Mouse (Mus musculus) ES-E14 (cell line): Measurements from ENCODE around the gene Slco2a1. TPM values are rescaled to one million over a fixed set of nuclear protein-coding genes. Genes with fewer than 3 reads are reported as not detected.

Experiments
- DNase-seq: peaks from one replicate; pipeline ENCODE4 v3.0.0-alpha.2; 2013; ENCODE audit warnings: low read depth, low spot score
- H3K27ac ChIP-seq: 2 replicates; pipeline ENCODE4 v1.5.1; 2012; ENCODE audit warnings: low read depth, mild to moderate bottlenecking, low read length, moderate library complexity, mixed read lengths; ENCODE audit not compliant: poor library complexity, insufficient read depth, severe bottlenecking
- H3K36me3 ChIP-seq: 2 replicates; pipeline ENCODE4 v1.6.1; 2012; ENCODE audit warnings: mild to moderate bottlenecking, low read length, moderate library complexity, mixed read lengths; ENCODE audit not compliant: control insufficient read depth, poor library complexity, insufficient read depth, severe bottlenecking
- H3K4me1 ChIP-seq, 2 experiments: fragments of 150-350 bp in 1 of 2; sonication (generic) in 1 of 2; 2 replicates each; pipeline ENCODE4 v1.6.1; 2012; ENCODE audit warnings: low read length in 2 of 2, mild to moderate bottlenecking in 1 of 2, mixed read lengths in 1 of 2; ENCODE audit not compliant: control insufficient read depth in 2 of 2, insufficient read depth in 2 of 2, poor library complexity in 1 of 2
- H3K4me3 ChIP-seq, 2 experiments: fragments of 150-350 bp in 1 of 2; sonication (generic) in 1 of 2; 2 replicates each; pipeline ENCODE4 v1.5.1; 2012; ENCODE audit warnings: low read length in 2 of 2, low read depth in 1 of 2, mild to moderate bottlenecking in 1 of 2, mixed read lengths in 1 of 2; ENCODE audit not compliant: insufficient read depth in 1 of 2, poor library complexity in 1 of 2, severe bottlenecking in 1 of 2
- H3K9ac ChIP-seq: 2 replicates; pipeline ENCODE4 v1.6.1; 2012; ENCODE audit warnings: low read depth, mild to moderate bottlenecking, low read length, mixed read lengths; ENCODE audit not compliant: poor library complexity, insufficient read depth, severe bottlenecking
- H3K9me3 ChIP-seq: fragments of 150-350 bp; sonication (generic); 2 replicates; pipeline ENCODE4 v1.6.1; 2012; ENCODE audit warnings: low read depth, mild to moderate bottlenecking, low read length; ENCODE audit not compliant: control insufficient read depth, insufficient read depth
- CHD2 ChIP-seq: IDR thresholded peaks from 2 replicates; pipeline ENCODE4 v1.6.1; 2014; ENCODE audit warnings: mild to moderate bottlenecking, low read depth, low read length, inconsistent platforms
- HCFC1 ChIP-seq: IDR thresholded peaks from 2 replicates; pipeline ENCODE4 v1.6.1; 2012; ENCODE audit warnings: low read length, inconsistent platforms, borderline replicate concordance; ENCODE audit not compliant: insufficient read depth
- MAFK ChIP-seq: IDR thresholded peaks from 2 replicates; pipeline ENCODE4 v1.6.1; 2014; ENCODE audit warnings: mild to moderate bottlenecking, low read depth, low read length, inconsistent platforms; ENCODE audit not compliant: insufficient read depth
- ZC3H11A ChIP-seq: IDR thresholded peaks from 2 replicates; pipeline ENCODE4 v1.6.1; 2012; ENCODE audit warnings: low read depth, mild to moderate bottlenecking, inconsistent platforms, low read length, borderline replicate concordance
- ZNF384 ChIP-seq: IDR thresholded peaks from 2 replicates; pipeline ENCODE4 v1.6.1; 2012; ENCODE audit warnings: low read depth, low read length, inconsistent platforms
- in situ Hi-C, 2 experiments: fragments of 600-800 bp; cut with MboI; formaldehyde crosslinking; loops; one replicate each; pipeline ENCODE4 v1.15.1; 2025; ENCODE audit warnings: low sequenced_read_pairs in 2 of 2, inconsistent platforms in 1 of 2; ENCODE audit not compliant: unreplicated experiment in 2 of 2
- total RNA-seq: library from RNA; depleted of rRNA; stranded (reverse); fragments of 300-350 nt; gene quantifications from 2 replicates; pipeline ENCODE4 v1.2.3, GENCODE M21; 2012

Slco2a1 gene
- total RNA-seq, 1 experiment = 2.2 TPM

DNA sequence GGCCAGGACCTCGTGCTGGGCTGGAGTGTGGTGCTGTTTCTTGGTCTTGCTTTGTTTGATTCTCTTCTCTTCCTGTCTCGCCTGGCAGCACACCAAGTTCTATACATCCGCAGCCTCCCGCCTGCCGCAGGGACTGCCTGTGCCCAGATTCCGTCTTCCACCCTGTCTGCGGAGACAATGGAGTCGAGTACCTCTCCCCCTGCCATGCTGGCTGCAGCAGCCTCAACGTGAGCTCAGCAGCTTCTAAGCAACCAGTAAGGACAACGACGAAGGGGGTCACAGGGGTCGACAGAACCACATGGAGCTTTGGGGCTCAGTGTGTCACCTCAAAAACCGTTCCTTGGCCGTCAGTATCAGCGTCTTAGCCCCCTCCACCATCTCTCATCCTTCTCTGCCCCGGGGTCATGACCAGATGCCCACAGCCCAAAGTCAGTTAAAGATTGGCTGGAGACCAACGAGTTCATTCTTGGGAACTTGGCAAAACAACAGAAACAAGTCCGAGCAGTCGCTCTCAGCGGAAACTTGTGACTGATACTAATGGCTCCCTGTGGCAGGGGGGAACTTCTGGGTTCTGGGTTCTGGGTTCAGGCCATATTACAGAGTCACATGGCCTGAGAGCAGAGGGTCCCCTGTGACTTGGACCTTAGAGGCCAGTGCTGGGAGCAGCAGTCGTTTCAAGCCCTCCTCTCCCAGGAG is 88.5 kb downstream of the Slco2a1 start:
- no peak overlapping the region for H3K27ac ChIP-seq
- in situ Hi-C loops = no loop called here
- no peaks in the 10 kb centered on the region for H3K4me1 ChIP-seq
- no peak overlapping the region for H3K9ac ChIP-seq
- no peaks in the 10 kb centered on the region for H3K9me3 ChIP-seq
- no peak for TF ChIP-seq ZNF384
- no peak for TF ChIP-seq MAFK
- no peak for TF ChIP-seq ZC3H11A
- no peak for TF ChIP-seq CHD2
- no peak for TF ChIP-seq HCFC1
- no peak overlapping the region for H3K4me3 ChIP-seq
- no peaks in the 10 kb centered on the region for H3K36me3 ChIP-seq
- no peak for DNase-seq

DNA sequence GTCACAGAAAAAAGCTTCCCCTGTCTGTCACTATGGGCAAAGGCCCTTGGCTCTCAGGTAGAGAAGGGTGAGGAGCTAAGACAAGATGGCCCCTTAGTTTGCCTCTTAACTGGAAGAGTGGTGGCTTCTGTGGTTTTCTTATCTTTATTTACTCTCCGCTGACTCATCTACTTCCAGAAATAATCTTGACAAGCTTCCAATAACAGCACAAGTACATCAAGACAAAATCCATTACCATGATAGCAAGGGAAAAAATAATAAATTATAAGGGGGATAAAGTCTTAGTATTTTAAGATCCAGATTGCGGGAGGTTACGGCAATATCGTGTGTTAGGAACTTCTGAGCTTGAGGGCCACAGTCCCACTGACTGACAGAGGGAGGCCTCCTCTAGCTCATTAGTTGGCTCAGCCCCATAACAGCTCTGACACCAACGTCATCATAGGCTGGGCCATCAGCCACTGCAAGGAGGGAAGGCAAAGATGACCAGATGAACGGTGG is 89.7 kb downstream of the Slco2a1 start:
- no peaks in the 10 kb centered on the region for H3K4me1 ChIP-seq
- no peaks in the 10 kb centered on the region for H3K36me3 ChIP-seq
- no peak overlapping the region for H3K4me3 ChIP-seq
- H3K9ac ChIP-seq = no peak overlapping the region
- in situ Hi-C loops = no loop called here
- H3K27ac ChIP-seq = no peak overlapping the region
- no peak for TF ChIP-seq HCFC1
- no peak for TF ChIP-seq MAFK
- TF ChIP-seq ZNF384 = no peak
- TF ChIP-seq CHD2 = no peak
- TF ChIP-seq ZC3H11A = no peak
- H3K9me3 ChIP-seq = no peaks in the 10 kb centered on the region
- no peak for DNase-seq

DNA sequence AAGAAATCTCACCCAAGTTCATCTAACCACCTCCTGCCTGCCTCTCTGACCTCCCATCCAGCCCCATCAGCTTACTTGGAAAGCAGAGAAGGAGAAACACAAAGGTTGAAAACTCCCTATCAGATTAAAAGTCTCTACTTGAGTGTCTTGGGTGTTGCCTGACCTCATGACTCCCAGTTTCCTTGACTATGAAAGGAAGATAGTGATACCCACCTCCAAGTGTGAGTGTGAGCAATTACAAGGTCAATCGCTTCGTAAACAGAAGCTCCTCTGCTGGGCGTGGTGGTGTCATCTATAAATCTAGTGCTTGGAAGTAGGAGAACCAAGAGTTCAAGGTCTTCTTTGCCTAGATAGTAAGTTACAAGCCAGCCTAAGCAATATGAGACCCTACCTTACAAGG is 91.7 kb downstream of the Slco2a1 start:
- in situ Hi-C loops = no loop called here
- Histone ChIP-seq H3K4me3 (no peak overlapping the region), H3K9ac (no peak overlapping the region), H3K9me3 (no peaks in the 10 kb centered on the region), H3K27ac (no peak overlapping the region), H3K4me1 (no peaks in the 10 kb centered on the region), H3K36me3 (no peaks in the 10 kb centered on the region)
- no peak for DNase-seq
- TF ChIP-seq ZNF384 (no peak), CHD2 (no peak), HCFC1 (no peak), MAFK (no peak), ZC3H11A (no peak)

DNA sequence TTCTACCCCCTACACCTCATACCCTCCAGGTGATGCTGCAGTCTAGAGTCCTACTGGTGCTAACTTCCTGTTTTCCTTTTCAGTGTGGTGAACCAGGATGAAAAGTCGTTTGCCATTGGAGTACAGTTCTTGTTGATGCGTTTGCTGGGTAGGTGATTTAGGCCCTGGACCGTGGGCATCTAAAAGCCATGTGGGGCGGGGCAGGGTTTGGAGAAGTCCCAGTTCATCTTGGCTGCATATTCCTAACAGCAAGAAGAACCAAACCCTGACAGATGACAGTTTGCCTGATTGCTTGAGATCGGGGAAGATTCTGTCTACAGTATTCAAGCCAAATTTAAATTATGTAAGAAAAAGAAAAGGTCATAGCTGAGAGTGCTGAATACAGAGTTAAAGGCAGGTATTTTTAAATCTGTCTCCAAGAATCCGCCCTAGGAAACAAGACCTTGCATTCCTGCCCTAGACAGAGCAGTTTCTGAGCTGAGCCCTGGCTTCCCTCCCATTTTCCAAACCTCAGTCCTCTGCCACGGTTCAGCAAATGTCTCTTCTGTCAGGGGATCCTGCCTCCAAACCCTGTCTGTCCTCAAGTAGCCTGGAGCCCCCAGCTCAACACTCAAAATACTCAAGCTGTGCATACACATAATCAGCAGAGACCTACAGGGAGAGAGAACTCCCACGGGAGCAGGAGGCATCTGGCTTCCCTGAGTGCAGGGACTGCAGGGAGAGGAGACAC is 93.9 kb downstream of the Slco2a1 start:
- H3K9ac ChIP-seq = no peak overlapping the region
- DNase-seq = no peak
- no peak for TF ChIP-seq MAFK
- TF ChIP-seq ZC3H11A = no peak
- no peak for TF ChIP-seq HCFC1
- no peak for TF ChIP-seq CHD2
- TF ChIP-seq ZNF384 = no peak
- no peaks in the 10 kb centered on the region for H3K9me3 ChIP-seq
- no peak overlapping the region for H3K4me3 ChIP-seq
- no peak overlapping the region for H3K27ac ChIP-seq
- H3K4me1 ChIP-seq = no peaks in the 10 kb centered on the region
- in situ Hi-C loops = no loop called here
- no peaks in the 10 kb centered on the region for H3K36me3 ChIP-seq
